Mouse (Mus musculus) heart, adult 2 months (tissue): ENCODE results near the gene H13.

Source experiments
- CTCF ChIP-seq: fragments of 200-600 bp; IDR thresholded peaks from 2 replicates; pipeline ENCODE4 v1.8.1; 2022; ENCODE audit warnings: antibody characterized with exemption, mild to moderate bottlenecking, moderate library complexity
- POLR2A ChIP-seq: fragments of 200-500 bp; IDR thresholded peaks from 2 replicates; pipeline ENCODE4 v1.6.1; 2011; ENCODE audit warnings: mild to moderate bottlenecking, low read depth, low read length, control low read depth; ENCODE audit not compliant: insufficient read depth

DNA sequence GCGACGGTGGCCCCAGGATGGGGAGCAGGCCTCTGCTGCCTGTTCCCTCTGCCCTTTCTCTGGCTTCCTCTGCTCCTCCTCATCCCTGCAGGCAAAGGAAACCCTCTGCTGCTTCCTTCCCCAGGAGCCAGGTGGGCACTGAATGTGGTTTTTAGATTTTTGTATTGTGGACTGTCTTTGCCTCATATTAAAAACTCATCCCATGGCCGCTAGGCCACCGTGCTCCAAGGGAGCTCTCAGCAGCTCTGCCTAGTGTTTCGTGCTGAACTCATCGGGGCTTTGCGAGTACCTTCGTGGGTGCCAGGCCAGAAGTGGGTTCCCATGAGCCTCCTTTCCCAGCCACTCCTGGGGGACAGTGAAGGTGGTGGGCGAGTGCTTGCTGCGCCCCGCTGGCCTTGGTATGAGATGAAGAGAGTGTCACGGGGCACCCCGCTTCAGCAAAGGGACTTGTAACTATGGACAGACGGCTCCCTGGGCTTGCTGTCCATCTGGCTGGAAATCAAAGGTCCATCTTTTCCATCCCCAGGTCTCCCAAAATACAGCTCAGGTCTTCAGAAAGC lies 35.6 kb downstream of the H13 start:
- TF ChIP-seq POLR2A (no peak), CTCF (no peak)
